Mouse (Mus musculus) heart, postnatal 36 days (tissue): ENCODE measurements at regions not wholly inside any gene's neighbourhood (a gene's known extent, or its start where the extent isn't known, plus 50 kb on each side); places are given as distances from the start of the nearest gene placed in this dataset.

ENCODE experiments used
- DNase-seq, 2 experiments: peaks; one replicate each; pipeline ENCODE4 v3.0.0; 2021 to 2022
- intact Hi-C: fragments of 180-260 bp; cut with DNase I; formaldehyde crosslinking; loops from one replicate; pipeline ENCODE4 v1.15.1; 2025

DNA sequence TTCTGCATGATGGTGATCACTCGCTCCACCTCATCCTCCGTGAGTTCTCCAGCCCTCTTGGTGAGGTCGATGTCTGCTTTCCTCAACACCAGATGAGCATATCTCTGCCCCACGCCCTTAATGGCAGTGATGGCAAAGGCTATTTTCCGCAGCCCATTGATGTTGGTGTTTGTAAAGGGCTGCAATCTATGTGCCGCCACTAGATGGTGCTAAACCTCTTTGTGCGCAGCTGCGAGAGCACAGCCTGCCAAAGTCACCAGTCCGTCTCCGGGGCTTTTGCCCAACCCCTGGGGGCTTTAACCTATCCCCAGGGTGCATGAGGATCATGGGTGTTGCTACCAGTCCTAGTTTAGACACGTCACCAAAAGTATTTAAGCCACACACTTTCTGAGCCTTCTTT lies 140.9 kb upstream of the Cts3 start:
- intact Hi-C loops = loop anchor here (5.0 kb wide), 1 partner anchor 506 kb away; no protein-coding TSS in a partner anchor
- peak in 1 of 2 experiments; percentile 3 for DNase-seq

DNA sequence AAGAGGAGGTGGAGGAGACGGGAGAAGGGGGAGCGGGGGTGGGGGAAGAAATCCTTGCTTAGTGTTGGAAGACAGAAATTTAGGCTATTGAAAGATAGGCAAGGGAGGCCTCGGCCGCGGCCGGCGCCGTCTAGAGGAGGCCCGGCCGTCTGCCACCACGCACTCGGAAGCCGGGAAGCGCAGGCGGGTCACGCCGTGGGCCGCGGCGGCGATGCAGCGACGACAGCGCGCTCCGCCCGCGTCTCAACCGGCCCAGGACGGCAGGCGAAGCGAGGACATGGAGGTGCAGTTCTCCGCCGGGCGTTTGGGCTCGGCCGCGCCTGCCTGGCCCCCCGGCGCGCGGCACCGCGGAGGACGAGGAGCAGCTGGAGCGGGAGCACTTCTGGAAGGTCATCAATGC lies 95.8 kb upstream of the Cts3 start:
- intact Hi-C loops = no loop called here
- no peak for DNase-seq
